Mouse (Mus musculus) liver (tissue): ENCODE data around the gene Ttc33.
A peak's percentile ranks its signal among the peaks of the same experiment; 100 is the strongest.

Experiments used
- DNase-seq: peaks from one replicate; pipeline ENCODE4 v3.0.0-alpha.2; 2020; ENCODE audit warnings: mixed read lengths

Ttc33 gene

DNA sequence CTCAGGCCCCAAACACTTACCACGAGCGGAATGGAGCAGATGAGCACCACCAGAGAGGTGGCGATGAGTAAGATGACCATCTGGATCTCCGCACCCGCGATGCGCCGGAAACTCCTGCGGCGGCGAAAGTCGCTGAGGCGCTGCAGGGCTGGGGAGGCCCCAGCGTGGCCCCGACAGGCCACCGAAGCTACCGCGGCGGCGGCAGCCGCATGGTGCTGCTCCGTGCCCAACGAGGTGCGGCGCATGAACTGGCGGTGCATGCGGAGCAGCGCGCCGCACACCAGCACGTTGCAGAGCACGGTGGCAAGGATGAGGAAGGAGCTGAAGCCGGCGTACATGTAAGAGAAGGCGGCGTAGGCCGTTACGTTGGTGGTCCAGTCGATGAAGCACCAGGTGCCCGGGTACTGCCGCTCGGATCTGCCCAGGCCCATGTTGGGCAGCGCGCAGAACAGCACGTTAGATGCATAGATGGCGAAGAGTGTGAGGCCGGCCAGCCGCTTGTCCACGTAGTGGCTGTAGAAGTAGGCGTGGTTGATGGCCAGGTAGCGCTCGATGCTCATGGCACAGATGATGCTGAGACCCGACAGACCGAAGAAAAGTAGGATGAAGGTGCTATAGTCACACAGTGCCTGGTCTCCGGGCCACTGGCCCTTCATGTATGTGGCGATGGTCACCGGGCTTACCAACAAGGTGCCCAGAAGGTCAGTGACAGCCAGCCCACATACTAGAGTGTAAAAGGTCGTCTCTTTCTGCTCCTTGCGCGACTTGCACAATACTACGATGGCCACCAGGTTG lies 57.1 kb downstream of the Ttc33 start:
- DNase-seq: peak; percentile 53

DNA sequence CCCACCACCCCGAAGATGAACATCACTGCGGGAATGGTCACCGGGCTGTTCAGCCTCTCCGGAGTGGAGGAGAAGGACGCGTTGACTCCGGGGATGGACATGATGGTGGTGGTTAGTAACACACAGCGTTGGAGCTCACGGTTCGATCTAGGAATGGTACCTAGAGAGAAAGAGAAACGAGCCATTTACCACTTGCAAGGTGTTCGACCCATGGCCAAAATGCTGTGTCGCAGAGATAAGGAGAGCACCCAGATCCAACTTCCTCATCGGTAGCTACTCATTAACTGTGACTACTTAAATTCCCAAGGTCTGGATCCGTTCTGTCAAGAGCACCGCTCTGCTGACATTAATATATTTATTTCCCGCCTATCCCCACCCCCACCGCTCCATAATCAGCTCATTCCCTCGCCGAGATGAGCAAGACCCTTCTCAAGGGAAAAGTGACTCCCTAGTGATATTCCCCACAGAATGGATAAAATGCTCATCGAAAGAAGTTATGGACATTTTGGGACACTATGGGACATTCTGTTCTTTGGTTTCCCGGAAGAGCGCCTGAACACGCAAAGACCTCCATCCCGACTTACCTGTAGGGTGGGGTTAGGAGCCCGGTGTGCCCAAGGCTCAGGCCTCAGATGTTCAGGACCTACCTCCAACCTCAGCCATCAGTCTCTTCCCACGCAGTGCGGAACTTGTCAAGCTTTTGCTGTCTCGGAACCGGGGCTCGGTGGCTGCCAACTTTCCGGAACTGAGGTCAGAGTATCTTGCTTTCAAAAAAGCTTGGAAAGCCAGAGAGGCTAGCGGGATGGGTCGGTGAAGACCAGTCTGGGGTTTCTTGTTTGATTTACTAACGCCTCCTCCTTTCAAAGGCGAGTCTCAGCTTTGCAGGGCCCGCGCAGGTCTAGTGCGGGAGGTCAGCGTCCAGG lies 58.0 kb downstream of the Ttc33 start:
- DNase-seq: peak; percentile 23

DNA sequence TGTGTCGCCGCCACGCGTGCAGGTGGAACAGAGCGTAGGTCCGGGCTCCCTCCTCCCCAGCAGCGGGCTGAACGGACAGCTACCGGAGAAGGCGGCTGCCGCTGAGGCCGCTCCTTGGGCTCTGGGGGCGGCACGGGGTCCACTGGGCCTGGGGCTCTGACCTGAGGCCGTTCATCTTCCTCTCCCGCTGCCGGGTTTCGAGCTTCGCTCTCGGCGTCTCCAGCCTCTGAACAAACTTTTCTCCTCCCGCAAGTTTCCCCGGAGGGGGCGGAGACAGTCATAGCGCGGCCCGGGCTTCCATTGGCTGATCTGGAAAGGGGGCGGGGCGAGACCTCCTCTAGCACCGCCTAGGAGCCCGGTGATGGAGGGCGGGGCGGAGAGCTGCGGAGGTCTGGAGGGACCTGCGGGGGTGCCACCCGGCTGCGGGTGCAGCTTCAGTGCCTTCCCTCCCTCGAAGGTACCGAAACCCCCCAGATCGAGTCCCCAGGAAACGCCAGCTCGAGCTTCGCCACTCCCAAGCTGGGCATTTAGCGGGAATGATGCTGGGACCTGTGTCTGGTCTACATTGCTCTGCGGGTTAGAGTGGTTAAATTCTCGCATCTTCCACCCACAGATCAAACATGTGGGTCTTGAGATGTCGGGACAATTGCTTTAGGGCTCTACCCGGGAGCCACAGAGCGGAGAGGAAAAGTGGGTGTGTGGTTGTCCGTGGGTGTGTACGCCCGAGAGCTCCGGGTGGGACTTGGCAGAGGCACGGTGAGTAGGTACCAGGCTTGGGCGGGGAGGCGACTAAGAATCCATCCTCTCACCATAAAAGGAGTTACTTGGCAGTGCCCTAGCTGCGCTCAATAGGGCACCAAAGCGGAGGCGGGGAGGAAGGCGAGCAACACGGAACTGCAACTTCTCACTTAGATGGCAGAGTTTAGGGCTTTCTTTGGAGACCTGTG lies 58.9 kb downstream of the Ttc33 start, which contains the start of gene Ptger4:
Gene Ptger4 (minus strand): TSS at position 229 of the 947 bp plus-strand sequence.
- DNase-seq: peak; percentile 97

DNA sequence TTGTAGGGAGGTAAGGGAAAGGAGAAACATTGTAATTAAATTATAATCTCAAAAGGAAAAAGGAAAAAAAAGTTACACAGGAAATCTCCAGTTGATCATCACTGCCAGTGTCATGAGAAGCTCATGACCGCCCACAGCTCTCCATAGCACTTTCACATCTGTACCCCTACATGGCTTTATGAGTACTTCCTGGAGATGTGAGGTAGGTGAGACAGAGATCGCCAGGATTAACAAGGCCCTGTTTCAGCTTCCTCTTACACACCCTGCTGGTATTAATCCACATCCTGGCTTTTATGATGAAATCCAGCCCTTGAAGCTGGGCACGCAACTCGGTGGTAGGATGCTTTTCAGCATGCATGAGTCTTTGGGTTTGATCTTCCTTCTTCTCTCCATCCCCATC lies 64.9 kb downstream of the Ttc33 start:
- no peak for DNase-seq

DNA sequence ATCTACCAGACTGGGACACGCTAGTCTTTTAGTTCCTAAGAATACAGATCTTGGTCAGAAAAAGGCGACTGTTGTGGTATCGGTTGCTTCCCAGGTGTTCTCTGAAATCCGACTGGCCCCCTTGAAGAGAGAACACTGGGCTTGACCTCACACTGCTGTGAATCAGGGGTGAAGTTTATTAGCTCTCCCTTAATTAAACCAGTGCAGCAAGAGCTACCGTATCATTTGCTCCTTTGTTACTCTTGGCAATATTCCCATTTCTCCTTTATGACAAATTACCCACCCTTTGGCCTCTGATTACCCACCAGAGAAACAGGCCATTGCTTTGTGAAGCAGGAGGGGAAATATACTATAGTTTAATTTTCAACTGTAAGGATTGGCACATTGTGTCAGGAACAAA lies 74.9 kb downstream of the Ttc33 start:
- no peak for DNase-seq

DNA sequence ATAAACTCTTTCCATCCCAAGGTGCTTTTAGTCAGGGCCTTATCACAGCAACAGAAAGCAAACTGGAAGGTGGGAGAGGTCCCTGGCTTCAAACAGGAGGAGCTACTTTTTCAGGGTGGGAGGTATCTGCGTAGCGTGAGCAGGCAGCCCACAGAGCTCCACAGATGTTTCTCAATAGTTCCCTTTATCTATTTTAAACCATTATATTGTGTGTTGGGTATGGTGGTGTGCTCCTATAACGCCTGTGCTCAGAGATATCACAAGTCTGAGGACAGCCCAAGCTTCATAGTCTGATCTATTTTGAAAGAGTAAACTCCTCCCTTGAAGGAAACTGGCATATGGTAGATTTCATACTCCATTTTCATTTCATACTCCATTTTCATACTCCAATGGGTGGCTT lies 75.7 kb downstream of the Ttc33 start:
- peak; percentile 24 for DNase-seq

DNA sequence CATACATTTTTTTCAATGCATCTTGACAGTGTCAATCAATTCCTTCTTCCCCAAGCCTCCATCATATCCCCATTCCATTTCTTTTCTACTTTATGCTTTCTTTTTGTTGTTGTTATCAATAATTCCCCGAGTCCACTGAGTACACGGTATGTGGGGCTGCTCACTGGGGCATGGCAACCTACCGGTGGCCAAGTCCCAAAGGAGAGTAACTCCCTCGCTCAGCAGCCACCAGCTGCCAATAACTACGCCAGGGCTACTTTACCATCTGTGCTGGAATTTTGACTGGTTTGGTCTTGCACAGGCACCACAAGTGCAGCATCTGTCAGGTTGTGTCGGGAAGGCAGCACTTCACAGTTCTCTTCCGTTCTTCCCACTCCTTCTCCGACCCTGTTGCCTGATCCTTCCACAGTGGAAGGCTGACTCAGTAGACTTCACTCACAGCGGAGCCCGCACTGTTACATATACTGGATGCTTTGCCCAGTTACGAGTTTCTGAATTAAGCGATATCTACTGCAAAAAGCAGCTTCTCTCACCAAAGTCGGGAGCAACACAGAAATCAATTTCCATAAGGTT lies 76.9 kb downstream of the Ttc33 start:
- DNase-seq: no peak

DNA sequence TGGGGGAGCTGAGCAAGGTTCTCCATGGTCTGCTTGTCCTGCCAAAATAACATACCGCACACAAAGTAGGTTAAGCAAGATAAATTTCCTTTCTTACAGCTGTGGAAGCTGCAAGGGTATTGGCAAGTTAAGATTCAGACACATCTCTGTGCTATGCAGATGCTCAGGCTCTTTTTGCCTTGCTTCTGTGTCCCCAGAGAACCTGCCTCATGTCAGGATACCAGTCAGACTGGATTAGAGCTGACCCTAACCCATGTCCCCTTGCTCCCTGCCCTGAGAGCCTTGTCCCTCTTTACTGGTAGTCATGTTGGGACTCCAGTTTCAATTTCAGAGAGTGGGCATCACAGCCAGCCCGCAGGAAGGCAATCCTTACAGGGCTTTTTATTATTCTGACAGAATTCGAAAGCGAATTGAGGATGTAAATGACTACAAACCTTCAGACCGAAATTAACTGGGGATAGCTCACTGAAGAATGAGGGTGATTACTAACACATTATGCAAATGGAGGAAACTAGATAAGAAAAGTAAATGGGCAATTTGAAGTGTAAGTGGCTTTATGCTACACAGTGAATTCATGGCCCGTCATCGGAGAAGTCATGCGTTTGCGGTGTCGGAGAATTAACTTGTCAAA lies 77.7 kb downstream of the Ttc33 start:
- no peak for DNase-seq

DNA sequence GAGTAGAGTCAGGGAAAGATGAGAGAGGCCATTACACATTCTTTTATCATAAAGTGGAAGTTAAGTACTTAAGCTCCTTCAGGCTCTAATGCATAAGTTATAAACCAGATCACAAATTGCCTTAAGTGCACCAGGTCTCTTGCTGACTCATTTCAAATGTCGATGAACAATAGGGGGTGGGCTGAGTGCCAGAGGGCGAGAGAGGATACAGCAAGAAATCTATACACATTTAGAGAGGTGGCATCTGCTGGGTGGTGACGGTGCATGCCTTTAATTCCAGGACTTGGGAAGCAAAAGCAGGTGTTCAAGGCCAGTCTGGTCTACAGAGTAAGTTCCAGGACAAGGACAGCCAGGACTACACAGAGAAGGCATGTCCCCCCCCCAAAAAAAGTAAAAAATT lies 80.8 kb downstream of the Ttc33 start:
- DNase-seq: no peak
